Mouse (Mus musculus) A20 (cell line): ENCODE measurements around the gene Fam69b.

Experiments used
- DNase-seq: peaks from one replicate; pipeline ENCODE4 v3.0.0-alpha.2; 2011; ENCODE audit warnings: low read depth, low spot score

The Fam69b gene

GRCm38 (mm10) chr2:26625419-26625818 lies 2.8 kb upstream of the Fam69b start:
- DNase-seq: no peak

- no peak for DNase-seq
These were observed 2.2 kb upstream of the Fam69b start for GRCm38 (mm10) chr2:26626081-26626480.

- no peak for DNase-seq
These were observed 658 bp downstream of the Fam69b start for GRCm38 (mm10) chr2:26628792-26629437.

- no peak for DNase-seq
These were observed 4.5 kb downstream of the Fam69b start for GRCm38 (mm10) chr2:26632541-26633395.

- DNase-seq: peak; percentile 21
These were observed 5.8 kb downstream of the Fam69b start for GRCm38 (mm10) chr2:26633953-26634530.

- peak; percentile 21 for DNase-seq
These were observed 6.6 kb downstream of the Fam69b start for GRCm38 (mm10) chr2:26634629-26635488.

GRCm38 (mm10) chr2:26635489-26636324 lies 7.5 kb downstream of the Fam69b start:
- peak; percentile 13 for DNase-seq

GRCm38 (mm10) chr2:26636325-26636635 lies 8.0 kb downstream of the Fam69b start:
- no peak for DNase-seq

GRCm38 (mm10) chr2:26637316-26637932 lies 9.2 kb downstream of the Fam69b start:
- no peak for DNase-seq

- peak; percentile 62 for DNase-seq
These were observed 9.8 kb downstream of the Fam69b start for GRCm38 (mm10) chr2:26638039-26638438.

GRCm38 (mm10) chr2:26638572-26638971 lies 10.3 kb downstream of the Fam69b start:
- DNase-seq: no peak

- DNase-seq: peak; percentile 81
These were observed 10.8 kb downstream of the Fam69b start for GRCm38 (mm10) chr2:26639083-26639482.

GRCm38 (mm10) chr2:26639838-26640830 lies 11.9 kb downstream of the Fam69b start:
- DNase-seq: peak; percentile 94

GRCm38 (mm10) chr2:26641006-26641647 lies 12.9 kb downstream of the Fam69b start:
- no peak for DNase-seq

- DNase-seq: peak; percentile 66
These were observed 15.7 kb downstream of the Fam69b start for GRCm38 (mm10) chr2:26643942-26644341.

GRCm38 (mm10) chr2:26646643-26647293 lies 18.5 kb downstream of the Fam69b start:
- peak; percentile 88 for DNase-seq

- DNase-seq: no peak
These were observed 26.4 kb downstream of the Fam69b start for GRCm38 (mm10) chr2:26654687-26655086.

- no peak for DNase-seq
These were observed 29.2 kb downstream of the Fam69b start for GRCm38 (mm10) chr2:26657426-26657825.
